Mouse (Mus musculus) liver, postnatal 0 days (tissue): ENCODE results near the gene Rftn2.

Experiments
- CTCF ChIP-seq: sonication (generic); IDR thresholded peaks from 2 replicates; pipeline ENCODE4 v1.5.1; 2016; ENCODE audit warnings: antibody characterized with exemption, low read depth
- EP300 ChIP-seq: IDR thresholded peaks from 2 replicates; pipeline ENCODE4 v1.6.1; 2016; ENCODE audit warnings: antibody characterized with exemption, low read depth, mild to moderate bottlenecking

DNA sequence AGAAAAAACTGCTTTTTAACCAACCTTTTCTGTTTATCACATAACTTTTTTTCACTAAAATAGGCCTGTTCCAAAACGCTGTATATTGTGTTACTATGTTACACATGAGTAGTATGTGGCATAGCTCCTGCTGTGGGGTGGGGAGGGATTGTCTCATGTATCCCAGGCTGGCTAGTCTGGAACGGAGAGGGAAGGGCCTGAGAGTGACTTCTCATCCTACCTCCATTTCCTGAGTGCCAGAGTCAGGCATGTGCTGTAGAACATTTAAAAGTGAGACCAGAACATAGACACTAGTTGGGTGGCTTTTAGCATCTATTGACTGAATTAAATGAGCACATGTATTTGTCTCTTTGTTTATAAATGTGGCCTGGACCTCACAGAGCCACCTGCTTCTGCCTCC lies 93.4 kb downstream of the Rftn2 start:
- TF ChIP-seq CTCF = no peak
- no peak for TF ChIP-seq EP300
